Mouse (Mus musculus): ENCODE measurements around the gene Cltc. TPM values are rescaled to one million over a fixed set of nuclear protein-coding genes. Genes with fewer than 3 reads are reported as not detected.
A peak's percentile ranks its signal among the peaks of the same experiment; 100 is the strongest.

The Cltc gene
- polyA plus RNA-seq, 1 experiment from 2014 or later: 179 TPM

GRCm38 (mm10) chr11:86695461-86695860 is 61.9 kb downstream of the Cltc start:
- no peak overlapping the region for H3K9ac ChIP-seq
- no peaks in the 10 kb centered on the region for H3K4me1 ChIP-seq
- H3K27me3 ChIP-seq: no peaks in the 10 kb centered on the region
- ATAC-seq (ENCODE audit: low FRiP score): no peak
- no peak overlapping the region for H3K27ac ChIP-seq
- no peak overlapping the region for H3K4me2 ChIP-seq (replicated peaks)
- 73% methylated on average over 4 of the region's 4 CpGs for WGBS
- peaks cover 65% of the 10 kb centered on the region for H3K36me3 ChIP-seq
- H3K4me3 ChIP-seq: no peak overlapping the region
- H3K9me3 ChIP-seq (replicated peaks): no peaks in the 10 kb centered on the region

- H3K27ac ChIP-seq: no peak overlapping the region
- 90% methylated on average over 2 of the region's 2 CpGs for WGBS
- no peaks in the 10 kb centered on the region for H3K4me1 ChIP-seq
- H3K9me3 ChIP-seq (replicated peaks): no peaks in the 10 kb centered on the region
- H3K36me3 ChIP-seq: peaks cover 68% of the 10 kb centered on the region
- no peak overlapping the region for H3K9ac ChIP-seq
- no peaks in the 10 kb centered on the region for H3K27me3 ChIP-seq
- no peak overlapping the region for H3K4me2 ChIP-seq (replicated peaks)
- ATAC-seq (ENCODE audit: low FRiP score): no peak
- H3K4me3 ChIP-seq: no peak overlapping the region
Measured at GRCm38 (mm10) chr11:86692546-86692945, 64.8 kb downstream of the Cltc start.

GRCm38 (mm10) chr11:86691956-86692355 is 65.4 kb downstream of the Cltc start:
- no peaks in the 10 kb centered on the region for H3K9me3 ChIP-seq (replicated peaks)
- H3K4me2 ChIP-seq (replicated peaks): no peak overlapping the region
- H3K27me3 ChIP-seq: no peaks in the 10 kb centered on the region
- H3K36me3 ChIP-seq: peaks cover 69% of the 10 kb centered on the region
- no peak for ATAC-seq (ENCODE audit: low FRiP score)
- H3K9ac ChIP-seq: no peak overlapping the region
- no peaks in the 10 kb centered on the region for H3K4me1 ChIP-seq
- H3K27ac ChIP-seq: no peak overlapping the region
- WGBS: 93% methylated on average over 2 of the region's 2 CpGs
- no peak overlapping the region for H3K4me3 ChIP-seq

- H3K4me3 ChIP-seq: no peak overlapping the region
- WGBS: 95% methylated on average over 3 of the region's 3 CpGs
- no peaks in the 10 kb centered on the region for H3K9me3 ChIP-seq (replicated peaks)
- no peak for ATAC-seq (ENCODE audit: low FRiP score)
- no peaks in the 10 kb centered on the region for H3K27me3 ChIP-seq
- no peak overlapping the region for H3K27ac ChIP-seq
- peaks cover 66% of the 10 kb centered on the region for H3K36me3 ChIP-seq
- H3K9ac ChIP-seq: no peak overlapping the region
- H3K4me2 ChIP-seq (replicated peaks): no peak overlapping the region
- no peaks in the 10 kb centered on the region for H3K4me1 ChIP-seq
Measured at GRCm38 (mm10) chr11:86691482-86691881, 65.9 kb downstream of the Cltc start.

GRCm38 (mm10) chr11:86690383-86690782 is 67.0 kb downstream of the Cltc start:
- H3K9me3 ChIP-seq (replicated peaks): no peaks in the 10 kb centered on the region
- H3K36me3 ChIP-seq: peaks cover 62% of the 10 kb centered on the region
- H3K4me1 ChIP-seq: peaks cover 7% of the 10 kb centered on the region
- no peak overlapping the region for H3K4me2 ChIP-seq (replicated peaks)
- 95% methylated on average over 3 of the region's 3 CpGs for WGBS
- no peak overlapping the region for H3K4me3 ChIP-seq
- H3K27ac ChIP-seq: no peak overlapping the region
- no peaks in the 10 kb centered on the region for H3K27me3 ChIP-seq
- no peak for ATAC-seq (ENCODE audit: low FRiP score)
- H3K9ac ChIP-seq: no peak overlapping the region

- 100% methylated on average over 1 of the region's 1 CpGs for WGBS
- H3K4me3 ChIP-seq: peak overlapping the region; percentile 85; the same call in 1 of the 2 replicates
Measured at GRCm38 (mm10) chr11:86685366-86685765, 72.0 kb downstream of the Cltc start.

GRCm38 (mm10) chr11:86684126-86685012 is 73.0 kb downstream of the Cltc start:
- H3K9me3 ChIP-seq (replicated peaks): no peaks in the 10 kb centered on the region
- H3K4me1 ChIP-seq: peaks cover 27% of the 10 kb centered on the region
- peak overlapping the region; percentile 93 for H3K27ac ChIP-seq
- peak overlapping the region; percentile 85 for H3K9ac ChIP-seq
- WGBS: 10% methylated on average over 20 of the region's 20 CpGs
- H3K4me2 ChIP-seq (replicated peaks): peak overlapping the region; percentile 75
- peaks cover 15% of the 10 kb centered on the region for H3K36me3 ChIP-seq
- no peak for ATAC-seq (ENCODE audit: low FRiP score)
- peak overlapping the region; percentile 85 for H3K4me3 ChIP-seq
- H3K27me3 ChIP-seq: no peaks in the 10 kb centered on the region

More at GRCm38 (mm10) chr11:86685366-86685765, 72.0 kb downstream of the Cltc start:
- H3K27me3 ChIP-seq: no peaks in the 10 kb centered on the region
- H3K4me2 ChIP-seq (replicated peaks): peak overlapping the region; percentile 75
- H3K4me1 ChIP-seq: peaks cover 27% of the 10 kb centered on the region
- no peak overlapping the region for H3K27ac ChIP-seq
- no peak for ATAC-seq (ENCODE audit: low FRiP score)
- no peaks in the 10 kb centered on the region for H3K9me3 ChIP-seq (replicated peaks)
- H3K36me3 ChIP-seq: peaks cover 25% of the 10 kb centered on the region
- H3K9ac ChIP-seq: no peak overlapping the region

- Histone ChIP-seq H3K27me3 (no peaks in the 10 kb centered on the region), H3K9me3 (replicated peaks) (no peaks in the 10 kb centered on the region), H3K9ac (peak within 1 kb of the TSS; percentile 85), H3K27ac (peak within 1 kb of the TSS; percentile 93), H3K4me2 (replicated peaks) (peak within 1 kb of the TSS; percentile 75), H3K4me3 (peak within 1 kb of the TSS; percentile 85), H3K4me1 (peaks cover 27% of the 10 kb centered on the region), H3K36me3 (peaks cover 8% of the 10 kb centered on the region; the same call in 1 of the 2 replicates)
- peak; percentile 94 for ATAC-seq (ENCODE audit: low FRiP score)
- WGBS: under 1% methylated on average over 52 of the region's 56 CpGs
Measured at GRCm38 (mm10) chr11:86683395-86684125, 73.8 kb downstream of the Cltc start, which contains the start of the genes Vmp1 and Ptrh2. Gene Vmp1 (minus strand): TSS chr11:86683836. Gene Ptrh2 (plus strand): TSS chr11:86683985.

- WGBS: 40% methylated on average over 7 of the region's 7 CpGs
- H3K9me3 ChIP-seq (replicated peaks): no peaks in the 10 kb centered on the region
- H3K9ac ChIP-seq: peak overlapping the region; percentile 85
- H3K4me1 ChIP-seq: peaks cover 27% of the 10 kb centered on the region
- H3K4me2 ChIP-seq (replicated peaks): peak overlapping the region; percentile 75
- H3K27ac ChIP-seq: no peak overlapping the region
- peak overlapping the region; percentile 85 for H3K4me3 ChIP-seq
- no peak for ATAC-seq (ENCODE audit: low FRiP score)
- H3K27me3 ChIP-seq: no peaks in the 10 kb centered on the region
- H3K36me3 ChIP-seq: peaks cover 8% of the 10 kb centered on the region; the same call in 1 of the 2 replicates
Measured at GRCm38 (mm10) chr11:86682861-86683260, 74.5 kb downstream of the Cltc start.

GRCm38 (mm10) chr11:86681423-86681822 is 75.9 kb downstream of the Cltc start:
- no peak overlapping the region for H3K4me3 ChIP-seq
- no peaks in the 10 kb centered on the region for H3K27me3 ChIP-seq
- WGBS: 94% methylated on average over 3 of the region's 3 CpGs
- ATAC-seq (ENCODE audit: low FRiP score): no peak
- H3K9ac ChIP-seq: no peak overlapping the region
- no peaks in the 10 kb centered on the region for H3K9me3 ChIP-seq (replicated peaks)
- H3K36me3 ChIP-seq: no peaks in the 10 kb centered on the region
- no peak overlapping the region for H3K4me2 ChIP-seq (replicated peaks)
- no peak overlapping the region for H3K27ac ChIP-seq
- H3K4me1 ChIP-seq: peaks cover 27% of the 10 kb centered on the region

- H3K4me3 ChIP-seq: no peak overlapping the region
- no peak overlapping the region for H3K4me2 ChIP-seq (replicated peaks)
- H3K36me3 ChIP-seq: no peaks in the 10 kb centered on the region
- H3K27ac ChIP-seq: no peak overlapping the region
- no peak for ATAC-seq (ENCODE audit: low FRiP score)
- WGBS: 96% methylated on average over 3 of the region's 3 CpGs
- H3K9ac ChIP-seq: no peak overlapping the region
- no peaks in the 10 kb centered on the region for H3K9me3 ChIP-seq (replicated peaks)
- H3K4me1 ChIP-seq: peaks cover 23% of the 10 kb centered on the region
- no peaks in the 10 kb centered on the region for H3K27me3 ChIP-seq
Measured at GRCm38 (mm10) chr11:86680729-86681128, 76.6 kb downstream of the Cltc start.

- WGBS: 52% methylated on average over 5 of the region's 5 CpGs
- Histone ChIP-seq H3K36me3 (no peaks in the 10 kb centered on the region), H3K4me3 (no peak overlapping the region), H3K9ac (no peak overlapping the region), H3K4me2 (replicated peaks) (no peak overlapping the region), H3K9me3 (replicated peaks) (no peaks in the 10 kb centered on the region), H3K4me1 (peaks cover 11% of the 10 kb centered on the region), H3K27ac (no peak overlapping the region; the same call in 1 of the 2 replicates), H3K27me3 (no peaks in the 10 kb centered on the region)
- ATAC-seq (ENCODE audit: low FRiP score): no peak
Measured at GRCm38 (mm10) chr11:86678957-86679356, 78.4 kb downstream of the Cltc start.
